Mouse (Mus musculus): ENCODE measurements around the gene Chchd1. TPM values are rescaled to one million over a fixed set of nuclear protein-coding genes. Genes with fewer than 3 reads are reported as not detected.

Chchd1 gene
- polyA plus RNA-seq, 1 experiment from 2014 or later: 218 TPM

Small RNA genes within 50 kb of the gene (microRNA-seq; reads per million reads assigned to microRNA genes)
- 1.3 reads per million for gene Mir6946

Other genes starting within 250 kb of the Chchd1 start
- gene Anxa7, start 222.9 kb upstream of the Chchd1 start, polyA plus RNA-seq (2014; fragmentation: Nextera tagmentation; extraction: Ambion mirVana): 29.4 and 33.7 TPM in 2 replicates
- gene Mss51, start 206.1 kb upstream of the Chchd1 start, polyA plus RNA-seq (2014; fragmentation: Nextera tagmentation; extraction: Ambion mirVana): 1.0 and 2.0 TPM in 2 replicates
- gene Ppp3cb, start 156.4 kb upstream of the Chchd1 start, polyA plus RNA-seq (2014; fragmentation: Nextera tagmentation; extraction: Ambion mirVana): 57.3 and 65.0 TPM in 2 replicates
- gene Usp54, start 61.9 kb upstream of the Chchd1 start, polyA plus RNA-seq (2014; fragmentation: Nextera tagmentation; extraction: Ambion mirVana): 4.8 and 10.3 TPM in 2 replicates
- gene Myoz1, start 46.5 kb upstream of the Chchd1 start, polyA plus RNA-seq (2014; fragmentation: Nextera tagmentation; extraction: Ambion mirVana): 1.4 and 1.6 TPM in 2 replicates
- gene Synpo2l, start 34.7 kb upstream of the Chchd1 start, polyA plus RNA-seq (2014; fragmentation: Nextera tagmentation; extraction: Ambion mirVana): 0.24 and 0.26 TPM in 2 replicates
- 47.7 and 93.8 TPM in 2 replicates for gene Sec24c, start 28.7 kb upstream of the Chchd1 start, polyA plus RNA-seq (2014; fragmentation: Nextera tagmentation; extraction: Ambion mirVana)
- 15.1 and 19.9 TPM in 2 replicates for gene Fut11, start 8.0 kb upstream of the Chchd1 start, polyA plus RNA-seq (2014; fragmentation: Nextera tagmentation; extraction: Ambion mirVana)
- 30.1 and 32.1 TPM in 2 replicates for gene Zswim8, start 4.5 kb downstream of the Chchd1 start, polyA plus RNA-seq (2014; fragmentation: Nextera tagmentation; extraction: Ambion mirVana)
- 21.3 and 32.1 TPM in 2 replicates for gene Ndst2, start 31.6 kb downstream of the Chchd1 start, polyA plus RNA-seq (2014; fragmentation: Nextera tagmentation; extraction: Ambion mirVana)
- 33.6 and 50.2 TPM in 2 replicates for gene Camk2g, start 91.1 kb downstream of the Chchd1 start, polyA plus RNA-seq (2014; fragmentation: Nextera tagmentation; extraction: Ambion mirVana)
- 3.7 and 4.2 TPM in 2 replicates for gene Plau, start 133.7 kb downstream of the Chchd1 start, polyA plus RNA-seq (2014; fragmentation: Nextera tagmentation; extraction: Ambion mirVana)
- gene Vcl, start 226.4 kb downstream of the Chchd1 start, polyA plus RNA-seq (2014; fragmentation: Nextera tagmentation; extraction: Ambion mirVana): 19.1 and 42.4 TPM in 2 replicates